Mouse (Mus musculus) hindbrain, postnatal 0 days (tissue): Measurements from ENCODE around the gene Fam171a2. TPM values are rescaled to one million over a fixed set of nuclear protein-coding genes. Genes with fewer than 3 reads are reported as not detected.

Experiments
- ATAC-seq: fragments of 200-750 bp; cut with Nextera tagmentation; 2 replicates; pipeline ENCODE4 v1.8.0; 2017; ENCODE audit warnings: mild to moderate bottlenecking, moderate TSS enrichment, moderate library complexity
- DNase-seq: peaks from one replicate; pipeline ENCODE4 v3.0.0-alpha.2; 2015; ENCODE audit warnings: low spot score
- H3K27ac ChIP-seq: fragments of 300-500 bp; sonication (generic); 2 replicates; pipeline ENCODE4 v1.5.1; 2014; ENCODE audit warnings: mild to moderate bottlenecking
- H3K27me3 ChIP-seq: fragments of 300-500 bp; sonication (generic); 2 replicates; pipeline ENCODE4 v1.6.1; 2014; ENCODE audit warnings: low read length, mixed read lengths; ENCODE audit not compliant: insufficient read depth
- H3K36me3 ChIP-seq: fragments of 300-500 bp; sonication (generic); 2 replicates; pipeline ENCODE4 v1.6.1; 2014; ENCODE audit warnings: low read length, mixed read lengths; ENCODE audit not compliant: insufficient read depth
- H3K4me1 ChIP-seq: fragments of 300-500 bp; sonication (generic); 2 replicates; pipeline ENCODE4 v1.6.1; 2014; ENCODE audit warnings: antibody characterized with exemption, low read length, mixed read lengths; ENCODE audit not compliant: insufficient read depth
- H3K4me2 ChIP-seq: fragments of 300-500 bp; sonication (generic); 2 replicates; pipeline ENCODE4 v1.6.1; 2014; ENCODE audit warnings: low read depth, mild to moderate bottlenecking, low read length, moderate library complexity, mixed read lengths
- H3K4me3 ChIP-seq: fragments of 300-500 bp; sonication (generic); 2 replicates; pipeline ENCODE4 v1.5.1; 2014; ENCODE audit warnings: low read length
- H3K9ac ChIP-seq: fragments of 300-500 bp; sonication (generic); replicated peaks from 2 replicates; pipeline ENCODE4 v1.6.1; 2014; ENCODE audit warnings: mild to moderate bottlenecking, low read length, moderate library complexity, mixed read lengths
- H3K9me3 ChIP-seq: fragments of 300-500 bp; sonication (generic); 2 replicates; pipeline ENCODE4 v1.6.1; 2016; ENCODE audit warnings: low read length, mixed read lengths
- CTCF ChIP-seq: IDR thresholded peaks from 2 replicates; pipeline ENCODE4 v1.5.1; 2016; ENCODE audit warnings: antibody characterized with exemption, control low read depth, low read depth
- WGBS: fragments of 180-500 bp; shearing (Covaris S2); extraction: QIAGEN DNeasy Blood & Tissue Kit; methylation state at CpG from one replicate; pipeline ENCODE4 v1.1.7; 2014; 5-methylcytosine and 5-hydroxymethylcytosine counted together
- polyA plus RNA-seq: library from polyadenylated mRNA; unstranded; fragments of >200 nt; fragmentation: Nextera tagmentation; extraction: Ambion mirVana; gene quantifications from 2 replicates; pipeline ENCODE4 v1.2.1, GENCODE M21; 2015
- total RNA-seq: library from RNA; depleted of rRNA; stranded (reverse); fragments of >200 nt; gene quantifications from 2 replicates; pipeline ENCODE4 v1.2.3, GENCODE M21; 2014

The Fam171a2 gene
- total and polyA plus RNA-seq, 2 experiments from 2014 or later: 20.6 to 546 TPM

DNA sequence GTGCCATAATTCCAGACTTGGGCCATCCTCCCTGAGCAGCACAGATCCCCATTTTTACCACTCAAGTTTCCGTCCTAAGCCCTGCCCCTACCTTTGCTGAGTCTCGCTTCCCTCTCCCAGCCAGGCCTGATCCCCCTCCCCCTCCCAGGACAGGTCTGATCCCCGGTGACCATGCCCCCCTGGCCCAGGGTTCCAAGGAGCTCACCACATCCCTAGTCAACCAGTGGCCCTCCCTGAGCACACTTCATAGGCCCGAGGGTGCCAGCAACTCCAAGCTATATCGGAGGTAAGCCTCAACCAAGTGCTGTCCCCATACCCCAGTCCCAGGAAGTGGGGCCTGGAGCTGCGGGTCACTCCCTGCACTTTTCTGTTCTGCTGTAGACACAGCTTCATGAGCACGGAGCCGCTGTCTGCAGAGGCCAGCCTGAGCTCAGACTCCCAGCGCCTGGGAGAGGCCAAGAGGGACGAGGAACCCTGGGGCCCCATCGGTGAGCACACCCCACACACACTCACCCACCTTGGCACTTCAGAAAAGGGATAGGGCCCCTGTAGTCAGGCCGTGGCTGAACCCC, 46.9 kb downstream of the Fam171a2 start:
- H3K4me1 ChIP-seq: peaks cover 11% of the 10 kb centered on the region
- peaks cover 48% of the 10 kb centered on the region for H3K36me3 ChIP-seq
- WGBS: 39% methylated on average over 12 of the region's 12 CpGs
- TF ChIP-seq CTCF: no peak
- H3K9me3 ChIP-seq: no peaks in the 10 kb centered on the region
- no peak overlapping the region for H3K4me2 ChIP-seq
- no peaks in the 10 kb centered on the region for H3K27me3 ChIP-seq
- no peak overlapping the region for H3K27ac ChIP-seq
- ATAC-seq: no peak
- no peak overlapping the region for H3K9ac ChIP-seq
- no peak for DNase-seq
- no peak overlapping the region for H3K4me3 ChIP-seq

DNA sequence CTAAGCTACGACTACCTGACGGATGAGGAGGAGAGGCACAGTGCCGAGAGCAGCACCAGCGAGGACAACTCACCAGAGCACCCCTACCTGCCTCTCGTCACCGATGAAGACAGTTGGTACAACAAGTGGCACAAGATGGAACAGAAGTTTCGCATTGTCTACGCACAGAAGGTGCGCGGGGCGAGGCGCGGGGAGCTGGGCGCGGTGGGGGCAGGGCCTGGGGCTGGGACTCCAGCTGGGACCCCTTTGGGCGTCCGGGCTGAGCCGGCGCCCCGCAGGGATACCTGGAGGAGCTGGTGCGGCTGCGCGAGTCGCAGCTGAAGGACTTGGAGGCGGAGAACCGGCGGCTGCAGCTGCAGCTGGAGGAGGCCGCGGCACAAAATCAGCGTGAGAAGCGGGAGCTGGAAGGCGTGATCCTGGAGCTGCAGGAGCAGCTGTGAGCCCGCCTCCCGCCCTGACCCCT, 47.8 kb downstream of the Fam171a2 start:
- peaks cover 48% of the 10 kb centered on the region for H3K36me3 ChIP-seq
- H3K4me1 ChIP-seq: peaks cover 19% of the 10 kb centered on the region
- H3K4me2 ChIP-seq: no peak overlapping the region
- no peak overlapping the region for H3K4me3 ChIP-seq
- H3K9me3 ChIP-seq: no peaks in the 10 kb centered on the region
- 9% methylated on average over 34 of the region's 34 CpGs for whole genome bisulfite sequencing
- ATAC-seq (no peak), DNase-seq (no peak)
- no peaks in the 10 kb centered on the region for H3K27me3 ChIP-seq
- no peak overlapping the region for H3K27ac ChIP-seq
- no peak overlapping the region for H3K9ac ChIP-seq
- TF ChIP-seq CTCF: no peak

DNA sequence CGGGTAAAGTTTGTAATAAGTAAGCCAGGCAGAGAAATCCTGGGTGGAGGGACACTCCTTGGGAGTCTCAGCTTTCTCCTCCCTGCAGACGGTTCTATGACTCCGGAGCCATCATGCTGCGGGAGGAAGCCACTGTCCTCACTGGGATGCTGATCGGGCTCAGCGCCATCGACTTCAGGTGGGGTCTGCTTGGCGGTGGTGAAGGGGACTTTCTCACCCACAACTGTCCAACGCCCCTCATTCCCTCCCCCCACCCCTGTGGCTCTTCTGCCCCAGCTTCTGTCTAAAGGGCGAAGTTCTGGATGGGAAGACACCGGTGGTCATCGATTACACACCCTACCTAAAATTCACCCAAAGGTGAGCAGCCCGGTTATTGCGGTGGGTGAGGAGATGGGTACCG, 48.4 kb downstream of the Fam171a2 start:
- DNase-seq: no peak
- Histone ChIP-seq H3K4me3 (no peak overlapping the region), H3K9me3 (no peaks in the 10 kb centered on the region), H3K27ac (no peak overlapping the region), H3K36me3 (peaks cover 42% of the 10 kb centered on the region), H3K4me2 (no peak overlapping the region), H3K4me1 (peaks cover 25% of the 10 kb centered on the region), H3K9ac (no peak overlapping the region), H3K27me3 (no peaks in the 10 kb centered on the region)
- no peak for TF ChIP-seq CTCF
- 31% methylated on average over 15 of the region's 15 CpGs for WGBS
- ATAC-seq: no peak

DNA sequence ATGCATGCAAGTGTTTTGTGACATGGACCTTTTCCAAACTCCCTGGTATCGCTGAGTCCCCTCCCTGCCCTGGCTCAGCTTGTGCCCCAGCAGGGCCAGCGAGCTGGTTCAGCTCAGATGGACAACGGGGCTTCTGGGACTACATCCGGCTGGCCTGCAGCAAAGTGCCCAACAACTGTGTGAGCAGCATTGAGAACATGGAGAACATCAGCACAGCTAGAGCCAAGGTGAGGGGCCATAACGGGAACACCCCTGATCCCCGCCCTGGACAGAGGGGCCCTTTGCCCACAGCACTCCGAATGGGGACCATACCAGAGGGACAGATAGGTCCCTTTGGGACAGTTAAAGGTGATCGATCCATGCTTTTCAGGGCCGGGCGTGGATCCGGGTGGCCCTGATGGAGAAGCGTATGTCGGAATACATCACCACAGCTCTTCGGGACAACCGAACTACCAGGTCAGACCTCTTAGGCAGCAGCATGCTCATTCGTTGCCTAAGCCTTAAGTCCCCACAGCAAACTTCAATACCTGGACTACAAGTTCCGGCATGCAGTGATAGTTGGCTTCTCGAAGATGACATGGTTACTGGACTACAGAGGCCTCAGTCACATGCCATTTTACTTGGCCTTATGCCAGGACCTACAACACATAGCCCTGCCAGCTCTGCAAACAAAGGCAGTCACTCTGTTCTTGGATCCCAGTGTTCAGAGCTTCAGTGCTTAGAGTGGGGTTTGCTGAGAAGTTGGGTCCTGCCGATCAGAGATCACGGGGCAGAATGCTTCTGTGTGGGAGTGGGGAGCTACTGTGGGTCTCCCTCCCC, 49.3 kb downstream of the Fam171a2 start:
- peaks cover 33% of the 10 kb centered on the region for H3K36me3 ChIP-seq
- H3K4me1 ChIP-seq: peaks cover 27% of the 10 kb centered on the region
- H3K27ac ChIP-seq: no peak overlapping the region
- ATAC-seq: peak; percentile 41; the same call in 1 of the 2 replicates
- DNase-seq: peak; percentile 83
- no peak overlapping the region for H3K4me3 ChIP-seq
- H3K9ac ChIP-seq: no peak overlapping the region
- no peak for TF ChIP-seq CTCF
- WGBS: 70% methylated on average over 20 of the region's 20 CpGs
- H3K4me2 ChIP-seq: no peak overlapping the region
- no peaks in the 10 kb centered on the region for H3K9me3 ChIP-seq
- H3K27me3 ChIP-seq: no peaks in the 10 kb centered on the region

DNA sequence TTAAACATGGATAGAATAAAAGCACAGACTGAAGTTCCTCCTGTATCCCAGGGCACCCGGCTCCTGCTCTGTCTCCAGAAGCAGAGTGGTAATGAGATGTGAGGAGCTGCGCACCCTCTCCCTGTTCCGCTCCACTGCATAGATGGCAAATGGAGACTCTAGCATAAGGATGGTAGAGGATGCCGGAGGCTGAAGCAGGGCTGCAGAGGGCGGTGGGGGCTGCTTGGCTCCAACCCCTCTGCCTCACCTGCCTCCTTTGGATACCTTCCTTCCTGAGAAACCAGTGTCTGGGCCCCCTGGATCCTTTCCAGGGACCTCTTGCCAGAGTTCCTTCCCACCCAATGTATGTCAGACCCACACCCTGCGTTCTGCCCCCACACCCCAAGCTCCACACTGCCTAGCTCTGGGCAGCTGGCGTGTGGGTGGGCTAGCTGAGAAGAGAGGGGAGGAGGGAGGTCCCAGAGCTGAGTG, 50.8 kb downstream of the Fam171a2 start:
- no peak overlapping the region; the same call in 1 of the 2 replicates for H3K27ac ChIP-seq
- no peaks in the 10 kb centered on the region for H3K9me3 ChIP-seq
- WGBS: 58% methylated on average over 7 of the region's 7 CpGs
- no peaks in the 10 kb centered on the region for H3K27me3 ChIP-seq
- no peak overlapping the region for H3K9ac ChIP-seq
- DNase-seq (no peak), ATAC-seq (no peak)
- peak overlapping the region; percentile 87 for H3K4me2 ChIP-seq
- no peak overlapping the region for H3K4me3 ChIP-seq
- no peak for TF ChIP-seq CTCF
- H3K4me1 ChIP-seq: peaks cover 27% of the 10 kb centered on the region
- peaks cover 21% of the 10 kb centered on the region; the same call in 1 of the 2 replicates for H3K36me3 ChIP-seq

DNA sequence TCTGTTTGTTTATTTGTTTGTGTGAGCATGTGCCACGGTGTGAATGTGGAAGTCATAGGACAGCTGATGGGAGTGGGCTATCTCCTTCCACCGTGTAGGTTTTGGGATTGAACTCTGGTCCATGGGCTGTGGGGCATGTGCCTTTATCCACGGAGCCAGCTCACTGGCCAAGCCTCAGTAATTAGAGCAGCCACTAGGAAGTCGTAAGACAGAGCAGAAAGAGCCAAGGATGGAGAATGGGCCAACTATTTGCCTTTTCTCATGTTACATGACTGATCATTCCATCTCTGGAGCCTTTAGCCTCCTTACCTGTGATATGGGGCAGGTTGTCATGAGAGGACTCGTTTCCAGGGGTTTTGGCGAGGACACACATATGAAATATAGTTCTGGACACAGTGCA, 51.2 kb downstream of the Fam171a2 start:
- Histone ChIP-seq H3K9me3 (no peaks in the 10 kb centered on the region), H3K4me2 (peak overlapping the region; percentile 87), H3K27ac (no peak overlapping the region), H3K36me3 (peaks cover 20% of the 10 kb centered on the region; the same call in 1 of the 2 replicates), H3K4me3 (no peak overlapping the region), H3K9ac (no peak overlapping the region), H3K4me1 (peaks cover 27% of the 10 kb centered on the region), H3K27me3 (no peaks in the 10 kb centered on the region)
- 54% methylated on average over 6 of the region's 6 CpGs for WGBS
- TF ChIP-seq CTCF: no peak
- ATAC-seq (no peak), DNase-seq (no peak)
